Mouse (Mus musculus): ENCODE measurements at regions not wholly inside any gene's neighbourhood (a gene's known extent, or its start where the extent isn't known, plus 50 kb on each side); places are given as distances from the start of the nearest gene placed in this dataset.
"Not testable (repeated sequence)": the region's sequence is repeated elsewhere in the genome, so short reads cannot be mapped to it uniquely, and the experiment has no call there.

GRCm38 (mm10) chr12:109766602-109767001, 166.5 kb upstream of the Rtl1 start:
- H3K27me3 ChIP-seq (ENCODE audit: poor library complexity, severe bottlenecking); H3K27ac ChIP-seq; H3K4me3 ChIP-seq; DNase-seq (ENCODE audit: extremely low spot score, low spot score); H3K4me1 ChIP-seq; H3K9me3 ChIP-seq; H3K36me3 ChIP-seq (replicated peaks): not testable (repeated sequence)
- WGBS, result 86% methylated on average over 5 of the region's 5 CpGs

GRCm38 (mm10) chr12:109772543-109772942, 172.4 kb upstream of the Rtl1 start:
- DNase-seq (ENCODE audit: extremely low spot score, low spot score), result no peak
- Histone ChIP-seq H3K27me3 (ENCODE audit: poor library complexity, severe bottlenecking) (no peaks in the 10 kb centered on the region), H3K4me3 (no peak overlapping the region), H3K36me3 (replicated peaks) (no peaks in the 10 kb centered on the region), H3K27ac (no peak overlapping the region), H3K9me3 (no peaks in the 10 kb centered on the region), H3K4me1 (no peaks in the 10 kb centered on the region)
- 91% methylated on average over 2 of the region's 2 CpGs for WGBS

- no peaks in the 10 kb centered on the region for H3K27me3 ChIP-seq (ENCODE audit: poor library complexity, severe bottlenecking)
- no peaks in the 10 kb centered on the region for H3K36me3 ChIP-seq (replicated peaks)
- 86% methylated on average over 3 of the region's 3 CpGs for WGBS
- no peak overlapping the region for H3K4me3 ChIP-seq
- no peaks in the 10 kb centered on the region for H3K4me1 ChIP-seq
- no peak for DNase-seq (ENCODE audit: extremely low spot score, low spot score)
- H3K9me3 ChIP-seq, result no peaks in the 10 kb centered on the region
- no peak overlapping the region for H3K27ac ChIP-seq
These were observed 173.8 kb upstream of the Rtl1 start for GRCm38 (mm10) chr12:109773909-109774313.

GRCm38 (mm10) chr12:109798846-109799245, 198.7 kb upstream of the Rtl1 start:
- no peaks in the 10 kb centered on the region for H3K9me3 ChIP-seq
- no peaks in the 10 kb centered on the region for H3K27me3 ChIP-seq (ENCODE audit: poor library complexity, severe bottlenecking)
- DNase-seq (ENCODE audit: extremely low spot score, low spot score), result no peak
- H3K4me3 ChIP-seq, result no peak overlapping the region
- H3K27ac ChIP-seq, result no peak overlapping the region
- H3K36me3 ChIP-seq (replicated peaks), result no peaks in the 10 kb centered on the region
- H3K4me1 ChIP-seq, result no peaks in the 10 kb centered on the region
- 93% methylated on average over 3 of the region's 3 CpGs for WGBS

GRCm38 (mm10) chr12:109799395-109799794, 199.3 kb upstream of the Rtl1 start:
- Histone ChIP-seq H3K27ac (no peak overlapping the region), H3K36me3 (replicated peaks) (no peaks in the 10 kb centered on the region), H3K4me3 (no peak overlapping the region), H3K27me3 (ENCODE audit: poor library complexity, severe bottlenecking) (no peaks in the 10 kb centered on the region), H3K9me3 (no peaks in the 10 kb centered on the region), H3K4me1 (no peaks in the 10 kb centered on the region)
- DNase-seq (ENCODE audit: extremely low spot score, low spot score), result no peak
- WGBS, result 88% methylated on average over 1 of the region's 1 CpGs

GRCm38 (mm10) chr12:109827241-109827915, 227.2 kb upstream of the Rtl1 start:
- Histone ChIP-seq H3K9me3 (no peaks in the 10 kb centered on the region; the same call in 1 of the 2 replicates), H3K27ac (no peak overlapping the region), H3K27me3 (ENCODE audit: poor library complexity, severe bottlenecking) (0 out of 2 replicates have a peak, but pooled peaks cover 3% of the 10 kb centered on the region), H3K4me3 (no peak overlapping the region), H3K36me3 (replicated peaks) (no peaks in the 10 kb centered on the region), H3K4me1 (peaks cover 21% of the 10 kb centered on the region)
- WGBS, result 90% methylated on average over 10 of the region's 10 CpGs
- no peak for DNase-seq (ENCODE audit: extremely low spot score, low spot score)

GRCm38 (mm10) chr12:109830303-109831020, 230.3 kb upstream of the Rtl1 start:
- no peaks in the 10 kb centered on the region for H3K9me3 ChIP-seq
- H3K4me1 ChIP-seq, result peaks cover 31% of the 10 kb centered on the region
- peak overlapping the region; percentile 69 for H3K27ac ChIP-seq
- no peaks in the 10 kb centered on the region for H3K36me3 ChIP-seq (replicated peaks)
- DNase-seq (ENCODE audit: extremely low spot score, low spot score), result peak; percentile 65
- H3K4me3 ChIP-seq, result no peak overlapping the region
- 0 out of 2 replicates have a peak, but pooled peaks cover 4% of the 10 kb centered on the region for H3K27me3 ChIP-seq (ENCODE audit: poor library complexity, severe bottlenecking)
- 29% methylated on average over 16 of the region's 16 CpGs for WGBS

GRCm38 (mm10) chr12:109832964-109833363, 232.8 kb upstream of the Rtl1 start:
- DNase-seq (ENCODE audit: extremely low spot score, low spot score), result no peak
- 72% methylated on average over 10 of the region's 10 CpGs for WGBS
- H3K27ac ChIP-seq, result no peak overlapping the region

GRCm38 (mm10) chr12:109836521-109836920, 236.4 kb upstream of the Rtl1 start:
- H3K9me3 ChIP-seq, result no peaks in the 10 kb centered on the region

More at GRCm38 (mm10) chr12:109832964-109833363, 232.8 kb upstream of the Rtl1 start:
- Histone ChIP-seq H3K4me1 (peaks cover 31% of the 10 kb centered on the region), H3K9me3 (no peaks in the 10 kb centered on the region), H3K27me3 (ENCODE audit: poor library complexity, severe bottlenecking) (0 out of 2 replicates have a peak, but pooled peaks cover 4% of the 10 kb centered on the region), H3K36me3 (replicated peaks) (no peaks in the 10 kb centered on the region), H3K4me3 (no peak overlapping the region)

GRCm38 (mm10) chr12:109839126-109839587, 239.0 kb upstream of the Rtl1 start:
- peak; percentile 21 for DNase-seq (ENCODE audit: extremely low spot score, low spot score)
- Histone ChIP-seq H3K36me3 (replicated peaks) (no peaks in the 10 kb centered on the region), H3K27me3 (ENCODE audit: poor library complexity, severe bottlenecking) (no peaks in the 10 kb centered on the region; the same call in 1 of the 2 replicates), H3K4me1 (peaks cover 34% of the 10 kb centered on the region), H3K9me3 (no peaks in the 10 kb centered on the region), H3K27ac (peak overlapping the region; percentile 75), H3K4me3 (no peak overlapping the region)
- WGBS, result 54% methylated on average over 9 of the region's 9 CpGs

More at GRCm38 (mm10) chr12:109836521-109836920, 236.4 kb upstream of the Rtl1 start:
- Histone ChIP-seq H3K4me1 (peaks cover 39% of the 10 kb centered on the region), H3K27ac (no peak overlapping the region), H3K4me3 (no peak overlapping the region), H3K36me3 (replicated peaks) (no peaks in the 10 kb centered on the region), H3K27me3 (ENCODE audit: poor library complexity, severe bottlenecking) (0 out of 2 replicates have a peak, but pooled peaks cover 4% of the 10 kb centered on the region)
- 96% methylated on average over 8 of the region's 8 CpGs for WGBS
- DNase-seq (ENCODE audit: extremely low spot score, low spot score), result peak; percentile 10

GRCm38 (mm10) chr12:109839946-109840524, 239.9 kb upstream of the Rtl1 start:
- no peaks in the 10 kb centered on the region; the same call in 1 of the 2 replicates for H3K27me3 ChIP-seq (ENCODE audit: poor library complexity, severe bottlenecking)
- H3K4me3 ChIP-seq, result no peak overlapping the region
- H3K36me3 ChIP-seq (replicated peaks), result no peaks in the 10 kb centered on the region
- no peaks in the 10 kb centered on the region for H3K9me3 ChIP-seq
- peak; percentile 26 for DNase-seq (ENCODE audit: extremely low spot score, low spot score)
- peak overlapping the region; percentile 75 for H3K27ac ChIP-seq
- WGBS, result 72% methylated on average over 14 of the region's 14 CpGs
- peaks cover 42% of the 10 kb centered on the region for H3K4me1 ChIP-seq

GRCm38 (mm10) chr12:109844723-109845601, 244.8 kb upstream of the Rtl1 start:
- no peaks in the 10 kb centered on the region; the same call in 1 of the 2 replicates for H3K27me3 ChIP-seq (ENCODE audit: poor library complexity, severe bottlenecking)
- peaks cover 40% of the 10 kb centered on the region for H3K4me1 ChIP-seq
- peak overlapping the region; percentile 66 for H3K27ac ChIP-seq
- no peak overlapping the region for H3K4me3 ChIP-seq
- peak; percentile 15 for DNase-seq (ENCODE audit: extremely low spot score, low spot score)
- WGBS, result 70% methylated on average over 8 of the region's 8 CpGs
- no peaks in the 10 kb centered on the region for H3K9me3 ChIP-seq
- H3K36me3 ChIP-seq (replicated peaks), result no peaks in the 10 kb centered on the region

Data from forebrain, embryonic 10.5 days (tissue).